Mouse (Mus musculus) olfactory bulb, adult 2 months (tissue): ENCODE results near the gene Ntm. TPM values are rescaled to one million over a fixed set of nuclear protein-coding genes. Genes with fewer than 3 reads are reported as not detected.
A peak's percentile ranks its signal among the peaks of the same experiment; 100 is the strongest.

Source experiments
- H3K27ac ChIP-seq: fragments of 200-500 bp; 2 replicates; pipeline ENCODE4 v1.5.1; 2012; ENCODE audit warnings: low read depth, low read length; ENCODE audit not compliant: insufficient read depth
- H3K4me1 ChIP-seq: fragments of 200-500 bp; 2 replicates; pipeline ENCODE4 v1.6.1; 2012; ENCODE audit warnings: low read length; ENCODE audit not compliant: control insufficient read depth, insufficient read depth
- H3K4me3 ChIP-seq: fragments of 200-500 bp; 2 replicates; pipeline ENCODE4 v1.5.1; 2012; ENCODE audit warnings: mild to moderate bottlenecking, low read depth, low read length, moderate library complexity; ENCODE audit not compliant: insufficient read depth
- CTCF ChIP-seq: fragments of 200-500 bp; IDR thresholded peaks from 2 replicates; pipeline ENCODE4 v1.5.1; 2012; ENCODE audit warnings: low read depth, mild to moderate bottlenecking, low read length, moderate library complexity; ENCODE audit not compliant: insufficient read depth
- POLR2A ChIP-seq: fragments of 200-500 bp; IDR thresholded peaks from 2 replicates; pipeline ENCODE4 v1.6.1; 2012; ENCODE audit warnings: mild to moderate bottlenecking, low read depth, low read length, moderate library complexity; ENCODE audit not compliant: insufficient read depth
- WGBS: fragments of 180-500 bp; shearing (Covaris S2); methylation state at CpG from one replicate; pipeline ENCODE4 v1.1.7; 2018; 5-methylcytosine and 5-hydroxymethylcytosine counted together
- polyA plus RNA-seq: library from polyadenylated mRNA; stranded (reverse); fragments of >200 nt; gene quantifications from 2 replicates; pipeline ENCODE4 v1.2.4, GENCODE M21; 2012; ENCODE audit warnings: low replicate concordance; ENCODE audit not compliant: missing spikeins, insufficient read depth, insufficient read length

Ntm gene
- polyA plus RNA-seq, 1 experiment: not detected

DNA sequence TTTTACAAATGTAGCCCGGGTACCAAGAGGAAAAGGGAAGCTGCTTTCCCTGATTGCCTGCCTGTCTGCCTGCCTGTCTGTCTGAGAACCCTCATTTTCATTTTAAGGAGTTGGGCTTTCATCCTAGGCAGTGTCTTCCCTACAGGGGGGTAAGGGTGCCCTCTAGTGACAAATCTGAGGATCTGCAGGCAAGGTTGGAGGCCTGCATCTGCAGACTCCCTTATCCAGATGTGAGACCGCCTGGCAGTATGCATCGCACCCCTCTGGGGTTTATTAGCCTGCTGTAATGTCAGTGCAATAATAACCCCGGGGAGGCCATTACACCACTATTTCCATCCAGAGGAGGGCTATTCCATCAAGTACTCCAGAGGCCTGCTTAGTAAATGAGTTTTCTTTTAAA is 312.3 kb downstream of the Ntm start:
- Histone ChIP-seq H3K4me1 (peaks cover 9% of the 10 kb centered on the region; the same call in 1 of the 2 replicates), H3K4me3 (no peak overlapping the region), H3K27ac (no peak overlapping the region)
- TF ChIP-seq POLR2A (no peak), CTCF (peak; percentile 49; the same call in 1 of the 2 replicates)
- WGBS: 16% methylated on average over 4 of the region's 4 CpGs

DNA sequence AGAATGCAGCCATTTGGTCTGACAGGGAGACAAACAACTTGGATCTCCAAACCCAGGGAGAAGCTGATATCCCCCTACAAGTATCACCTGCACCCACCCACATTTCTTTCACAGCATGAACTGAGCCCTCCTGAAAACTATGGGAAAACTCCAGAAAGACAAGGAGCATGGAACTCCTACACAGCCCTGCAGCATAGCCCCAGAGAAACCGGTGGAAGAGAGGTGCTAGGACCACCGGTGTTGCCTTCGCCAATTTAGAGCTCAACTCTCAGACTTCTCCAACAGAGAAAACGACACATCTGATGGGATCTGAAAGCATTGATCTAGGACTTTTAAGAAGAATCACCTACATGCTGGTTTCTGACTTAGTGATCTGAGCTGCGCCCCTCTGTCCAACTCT is 312.7 kb downstream of the Ntm start:
- no peak for TF ChIP-seq CTCF
- no peak for TF ChIP-seq POLR2A

GRCm38 (mm10) chr9:29648256-29648655 is 314.7 kb downstream of the Ntm start:
- Histone ChIP-seq H3K4me1 (peaks cover 6% of the 10 kb centered on the region), H3K4me3 (no peak overlapping the region), H3K27ac (no peak overlapping the region)
- no peak for TF ChIP-seq CTCF
- TF ChIP-seq POLR2A: no peak
- 96% methylated on average over 5 of the region's 5 CpGs for WGBS

More for the DNA sequence above, 312.7 kb downstream of the Ntm start:
- peaks cover 9% of the 10 kb centered on the region; the same call in 1 of the 2 replicates for H3K4me1 ChIP-seq
- no peak overlapping the region for H3K27ac ChIP-seq
- H3K4me3 ChIP-seq: no peak overlapping the region
- 74% methylated on average over 5 of the region's 5 CpGs for WGBS

DNA sequence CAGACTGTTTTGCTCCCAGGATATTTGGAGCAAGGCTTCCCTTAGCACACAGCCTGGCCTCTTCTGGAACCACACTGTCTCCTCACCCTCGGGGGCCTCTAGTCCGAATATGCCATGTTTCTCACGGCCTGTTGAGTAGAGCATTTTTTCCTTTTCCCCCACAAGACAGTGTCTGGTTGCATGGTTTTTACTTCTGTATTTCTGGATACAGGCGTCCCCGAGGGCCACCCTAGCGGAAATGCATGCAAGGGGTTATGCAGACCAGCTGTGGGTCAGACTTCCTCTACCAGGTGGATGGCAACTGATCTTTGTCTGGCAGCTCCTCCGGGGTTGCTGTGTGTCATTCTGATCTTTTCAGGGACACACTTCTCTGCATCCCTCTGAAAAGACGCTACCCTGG is 315.2 kb downstream of the Ntm start:
- 92% methylated on average over 8 of the region's 8 CpGs for WGBS

GRCm38 (mm10) chr9:29645796-29646400 is 317.0 kb downstream of the Ntm start:
- TF ChIP-seq POLR2A (no peak), CTCF (no peak)
- Histone ChIP-seq H3K4me3 (no peak overlapping the region), H3K27ac (no peak overlapping the region), H3K4me1 (no peaks in the 10 kb centered on the region; the same call in 1 of the 2 replicates)
- whole genome bisulfite sequencing: 59% methylated on average over 8 of the region's 8 CpGs

More for the DNA sequence above, 315.2 kb downstream of the Ntm start:
- TF ChIP-seq POLR2A: no peak
- no peak for TF ChIP-seq CTCF
- H3K4me1 ChIP-seq: peaks cover under 1% of the 10 kb centered on the region; the same call in 1 of the 2 replicates
- H3K4me3 ChIP-seq: no peak overlapping the region
- H3K27ac ChIP-seq: no peak overlapping the region

DNA sequence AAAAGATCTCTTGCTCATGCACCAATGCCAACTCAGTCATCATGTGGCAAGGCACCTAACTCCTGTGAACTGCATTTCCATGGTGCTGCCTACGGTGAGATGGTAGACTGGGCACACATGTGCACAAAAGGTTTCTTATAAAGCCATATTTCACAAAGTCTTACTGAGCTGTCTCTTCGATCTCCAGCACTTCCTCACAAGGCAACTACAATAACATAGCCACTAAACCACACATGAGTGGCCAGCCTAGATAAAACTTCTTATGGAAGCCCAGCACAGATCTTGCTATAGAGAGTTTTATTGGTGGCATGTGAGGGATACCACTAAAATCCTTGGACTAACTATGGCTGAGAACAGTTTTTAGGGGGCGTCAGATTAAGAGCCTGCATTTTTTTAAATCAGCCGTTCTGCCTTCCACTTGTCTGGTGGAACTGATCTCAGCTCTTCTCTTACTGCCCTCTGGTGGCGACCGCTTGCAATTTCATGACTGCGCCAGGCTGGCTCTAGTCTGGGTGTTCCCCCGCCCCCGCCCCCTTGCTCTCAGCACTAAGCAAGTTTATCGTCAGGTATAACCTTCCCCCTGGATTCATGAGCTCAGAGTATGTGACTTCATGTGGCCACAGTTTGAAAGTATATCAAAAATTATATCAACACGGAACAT is 319.8 kb downstream of the Ntm start:
- no peak overlapping the region for H3K27ac ChIP-seq
- WGBS: 19% methylated on average over 11 of the region's 11 CpGs
- no peaks in the 10 kb centered on the region; the same call in 1 of the 2 replicates for H3K4me1 ChIP-seq
- no peak overlapping the region for H3K4me3 ChIP-seq
- peak; percentile 72 for TF ChIP-seq CTCF
- TF ChIP-seq POLR2A: no peak

GRCm38 (mm10) chr9:29637335-29637734 is 325.6 kb downstream of the Ntm start:
- no peaks in the 10 kb centered on the region for H3K4me1 ChIP-seq
- no peak overlapping the region for H3K4me3 ChIP-seq
- H3K27ac ChIP-seq: no peak overlapping the region
- TF ChIP-seq POLR2A: no peak
- no peak for TF ChIP-seq CTCF
- 60% methylated on average over 8 of the region's 8 CpGs for WGBS

DNA sequence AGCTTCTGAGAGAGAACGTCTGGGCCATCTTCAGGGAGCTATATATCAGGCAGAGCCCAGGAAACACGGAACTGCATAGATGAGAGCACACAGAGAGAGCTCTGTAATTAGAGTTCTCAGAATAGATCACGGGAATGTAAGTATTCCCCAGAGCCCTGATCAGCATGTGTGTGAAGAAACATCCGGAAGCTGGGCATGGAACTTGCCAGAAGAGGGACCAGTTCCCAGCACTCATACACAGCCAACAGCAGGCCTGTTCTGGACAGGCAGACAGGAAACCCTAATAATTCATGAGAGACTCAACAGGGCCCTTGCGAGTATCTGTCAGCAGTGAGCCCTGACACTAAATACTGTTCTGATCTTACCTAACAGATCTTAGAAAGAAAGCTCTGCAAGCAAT is 345.8 kb downstream of the Ntm start:
- WGBS: 28% methylated on average over 5 of the region's 5 CpGs
- TF ChIP-seq CTCF (no peak), POLR2A (no peak)
- no peak overlapping the region for H3K4me3 ChIP-seq
- 0 out of 2 replicates have a peak, but pooled peaks cover 2% of the 10 kb centered on the region for H3K4me1 ChIP-seq
- peak overlapping the region; percentile 36; the same call in 1 of the 2 replicates for H3K27ac ChIP-seq

DNA sequence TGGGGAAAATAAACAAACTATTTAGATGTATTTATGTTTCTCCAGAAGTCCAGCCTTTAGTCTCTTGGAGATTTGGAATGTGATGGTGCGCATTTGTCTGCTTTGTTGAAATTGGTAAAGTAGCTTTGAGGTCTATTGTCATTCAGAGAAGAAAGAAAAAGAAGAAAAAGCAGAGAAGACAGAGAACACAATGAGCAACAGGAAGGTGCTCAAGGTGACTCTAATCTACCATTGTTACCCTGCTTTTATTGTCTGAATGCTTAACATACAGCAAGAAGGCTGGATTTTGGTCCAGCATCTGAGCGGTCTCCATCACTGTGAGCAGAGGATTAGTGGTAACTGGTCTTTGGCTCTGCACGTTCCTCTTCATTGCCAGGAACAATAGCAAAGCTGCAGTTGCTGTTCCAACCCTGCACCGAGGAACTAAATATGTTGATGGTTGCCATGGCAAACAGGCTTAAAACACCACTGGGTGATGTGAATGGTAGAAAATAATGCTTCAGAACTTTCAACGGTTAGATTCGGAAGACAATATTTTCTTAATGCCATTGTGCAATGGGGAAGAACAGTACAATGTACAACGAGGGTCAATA is 350.8 kb downstream of the Ntm start:
- TF ChIP-seq CTCF (no peak), POLR2A (no peak)
- WGBS: 32% methylated on average over 7 of the region's 7 CpGs
- H3K27ac ChIP-seq: peak overlapping the region; percentile 17; the same call in 1 of the 2 replicates
- H3K4me1 ChIP-seq: peaks cover 7% of the 10 kb centered on the region; the same call in 1 of the 2 replicates
- no peak overlapping the region for H3K4me3 ChIP-seq
